Mouse (Mus musculus): ENCODE data around the gene Gm49661.

Gene Gm49661

DNA sequence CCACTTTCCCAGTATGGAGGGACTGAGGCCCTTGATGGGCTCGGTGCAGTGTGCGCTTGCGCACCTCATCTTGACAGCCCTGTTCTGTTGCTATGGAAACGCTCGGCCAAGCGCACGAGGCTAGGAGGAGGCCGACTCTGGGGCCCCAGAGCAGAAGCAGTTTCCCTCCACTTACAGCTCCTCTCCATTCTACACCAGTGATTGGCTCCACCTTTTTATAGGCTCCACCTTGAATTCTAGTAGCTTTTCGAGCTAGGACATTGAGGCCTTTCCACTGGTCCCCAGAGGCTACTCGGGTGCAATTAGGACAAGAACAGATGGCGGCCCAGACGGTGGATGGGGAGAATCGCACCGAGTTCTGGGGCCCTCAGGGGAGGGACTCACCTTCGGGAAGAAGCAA lies 34.4 kb downstream of the Gm49661 start:
- peak; percentile 96 for DNase-seq (ENCODE audit: low spot score)

- no peak for DNase-seq (ENCODE audit: low spot score)
These were observed 35.3 kb downstream of the Gm49661 start for GRCm38 (mm10) chr8:84933767-84934559.

DNA sequence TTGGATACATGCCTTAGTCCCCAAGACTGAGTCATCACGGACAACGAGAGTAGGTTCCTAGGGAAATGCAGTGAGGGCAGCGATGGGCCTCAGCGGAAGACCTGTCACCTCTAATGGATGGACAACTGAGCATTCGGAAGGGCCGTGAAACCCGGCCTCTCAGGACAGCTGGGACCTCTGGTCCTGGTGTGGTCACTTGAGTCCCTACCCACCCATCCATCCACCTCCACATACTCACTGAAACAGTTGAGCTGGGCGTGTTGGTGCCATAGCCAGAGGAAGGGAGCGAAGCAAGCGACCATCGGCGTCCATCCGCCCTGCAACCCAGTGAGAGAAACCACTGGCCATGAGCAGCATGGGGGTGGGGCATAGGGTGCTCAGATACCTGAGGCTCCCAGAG lies 38.7 kb downstream of the Gm49661 start:
- DNase-seq (ENCODE audit: low spot score) = no peak

GRCm38 (mm10) chr8:84928456-84929306 lies 40.6 kb downstream of the Gm49661 start:
- peak; percentile 89 for DNase-seq (ENCODE audit: low spot score)

DNA sequence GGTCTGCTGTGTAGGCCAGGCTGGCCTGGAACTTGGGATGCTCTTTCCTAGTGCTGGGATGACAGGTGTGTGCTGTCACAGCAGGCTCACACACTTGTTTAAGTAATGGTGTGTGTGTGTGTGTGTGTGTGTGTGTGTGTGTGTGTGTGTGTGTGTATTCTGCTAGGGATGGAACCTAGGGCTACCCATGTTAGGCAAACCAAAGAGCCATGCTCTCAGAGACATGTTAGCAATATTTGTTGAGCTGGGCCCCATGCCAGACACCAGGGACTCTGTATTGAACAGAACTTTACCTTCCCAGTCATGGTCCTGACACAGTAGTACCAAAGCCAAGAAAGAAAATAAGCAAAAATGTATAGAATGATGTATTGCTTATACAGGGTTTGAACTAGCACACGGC lies 41.7 kb downstream of the Gm49661 start:
- DNase-seq (ENCODE audit: low spot score) = no peak

DNA sequence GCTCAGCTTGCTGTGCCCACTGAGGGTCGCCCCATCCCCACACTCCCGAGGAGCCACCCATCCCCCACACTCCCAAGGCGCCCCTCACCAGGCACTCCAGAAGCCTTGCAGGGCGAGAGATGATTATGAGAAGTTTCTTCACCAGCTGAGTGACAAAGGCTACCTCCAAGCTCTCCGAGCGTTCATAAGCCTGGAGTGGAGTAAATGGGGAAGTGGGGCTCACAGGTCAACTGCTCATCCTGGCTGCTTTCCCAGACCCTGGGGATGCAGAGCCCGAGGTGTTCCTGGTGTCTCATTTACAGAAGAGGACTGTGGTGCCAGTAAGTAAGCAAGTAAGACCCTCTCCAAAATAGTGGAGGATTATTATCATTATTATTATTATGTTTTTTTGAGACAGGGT lies 43.7 kb downstream of the Gm49661 start:
- DNase-seq (ENCODE audit: low spot score) = no peak

- DNase-seq (ENCODE audit: low spot score) = no peak
These were observed 47.6 kb downstream of the Gm49661 start for GRCm38 (mm10) chr8:84921596-84921995.

GRCm38 (mm10) chr8:84918646-84919045 lies 50.6 kb downstream of the Gm49661 start:
- no peak for DNase-seq (ENCODE audit: low spot score)

DNA sequence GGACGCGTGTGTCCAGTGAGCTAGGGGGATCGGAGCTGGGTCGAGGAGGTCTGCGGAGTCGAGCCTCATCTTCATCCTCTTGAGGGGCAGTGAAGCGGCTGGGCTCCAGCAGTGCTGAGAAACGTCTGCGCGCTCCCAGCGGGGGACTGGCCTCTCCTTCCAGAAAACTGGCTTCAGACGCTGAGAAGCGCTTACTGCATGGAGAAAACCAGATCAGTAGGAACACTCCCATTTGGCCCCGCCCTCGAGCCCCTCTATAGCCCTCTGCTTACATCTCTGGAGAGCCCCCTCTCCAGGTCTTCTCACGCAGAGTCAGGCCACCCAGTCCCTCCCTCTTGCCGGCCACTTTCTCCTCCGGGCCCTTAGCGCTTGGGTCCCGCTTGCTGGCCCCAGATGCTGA lies 51.5 kb downstream of the Gm49661 start:
- DNase-seq (ENCODE audit: low spot score) = no peak

Measured in retina, embryonic 14.5 days (tissue).